Mouse (Mus musculus): ENCODE data around the gene Lrrk1.

GRCm38 (mm10) chr7:66196609-66197445 is 191.3 kb downstream of the Lrrk1 start:
- peak; percentile 97 for TF ChIP-seq EP300 (IDR thresholded peaks at IDR 0.05; ENCODE audit: low read depth)
- no peak for TF ChIP-seq CTCF (IDR thresholded peaks at IDR 0.05; ENCODE audit: low read depth)

Data from liver, postnatal 0 days (tissue).